Mouse (Mus musculus): ENCODE data around the gene Ppp1r10. TPM values are rescaled to one million over a fixed set of nuclear protein-coding genes. Genes with fewer than 3 reads are reported as not detected.
"Not testable (repeated sequence)": the region's sequence is repeated elsewhere in the genome, so short reads cannot be mapped to it uniquely, and the experiment has no call there.

Gene Ppp1r10
- polyA plus RNA-seq, 1 experiment from 2014 or later = 44.3 TPM

- H3K9ac ChIP-seq (ENCODE audit: low read length) = no peak overlapping the region
- H3K27ac ChIP-seq (ENCODE audit: low read depth, low read length) = peak overlapping the region; percentile 16; the same call in 1 of the 2 replicates
- ATAC-seq (ENCODE audit: low FRiP score) (no peak), DNase-seq (ENCODE audit: low spot score, missing footprints) (no peak)
- no peaks in the 10 kb centered on the region for H3K9me3 ChIP-seq (ENCODE audit: control insufficient read depth, low read length)
- H3K36me3 ChIP-seq (ENCODE audit: control insufficient read depth, insufficient read depth, low read length) = peaks cover 28% of the 10 kb centered on the region
- H3K4me3 ChIP-seq (ENCODE audit: low read depth, low read length) = no peak overlapping the region
- no peaks in the 10 kb centered on the region for H3K27me3 ChIP-seq (ENCODE audit: control insufficient read depth, insufficient read depth, low read length)
- no peak overlapping the region for H3K4me2 ChIP-seq
- WGBS = 87% methylated on average over 4 of the region's 4 CpGs
- H3K4me1 ChIP-seq (ENCODE audit: control insufficient read depth, insufficient read depth, low read length) = peaks cover 17% of the 10 kb centered on the region
These were observed 5.5 kb downstream of the Ppp1r10 start for GRCm38 (mm10) chr17:35921710-35922109.

- Histone ChIP-seq H3K4me3 (ENCODE audit: low read depth, low read length) (no peak overlapping the region), H3K9ac (ENCODE audit: low read length) (no peak overlapping the region), H3K27me3 (ENCODE audit: control insufficient read depth, insufficient read depth, low read length) (no peaks in the 10 kb centered on the region), H3K4me1 (ENCODE audit: control insufficient read depth, insufficient read depth, low read length) (peaks cover 17% of the 10 kb centered on the region), H3K9me3 (ENCODE audit: control insufficient read depth, low read length) (no peaks in the 10 kb centered on the region), H3K36me3 (ENCODE audit: control insufficient read depth, insufficient read depth, low read length) (peaks cover 29% of the 10 kb centered on the region), H3K4me2 (no peak overlapping the region), H3K27ac (ENCODE audit: low read depth, low read length) (no peak overlapping the region)
- no peak for ATAC-seq (ENCODE audit: low FRiP score)
- DNase-seq (ENCODE audit: low spot score, missing footprints) = no peak
- WGBS = 94% methylated on average over 3 of the region's 3 CpGs
These were observed 6.3 kb downstream of the Ppp1r10 start for GRCm38 (mm10) chr17:35922566-35922965.

GRCm38 (mm10) chr17:35923281-35923680, 7.0 kb downstream of the Ppp1r10 start:
- DNase-seq (ENCODE audit: low spot score, missing footprints) (no peak), ATAC-seq (ENCODE audit: low FRiP score) (no peak)
- H3K27me3 ChIP-seq (ENCODE audit: control insufficient read depth, insufficient read depth, low read length) = no peaks in the 10 kb centered on the region
- no peak overlapping the region for H3K9ac ChIP-seq (ENCODE audit: low read length)
- H3K9me3 ChIP-seq (ENCODE audit: control insufficient read depth, low read length) = no peaks in the 10 kb centered on the region
- peaks cover 17% of the 10 kb centered on the region for H3K4me1 ChIP-seq (ENCODE audit: control insufficient read depth, insufficient read depth, low read length)
- peaks cover 34% of the 10 kb centered on the region for H3K36me3 ChIP-seq (ENCODE audit: control insufficient read depth, insufficient read depth, low read length)
- WGBS = 94% methylated on average over 4 of the region's 4 CpGs
- H3K4me2 ChIP-seq = no peak overlapping the region
- no peak overlapping the region for H3K4me3 ChIP-seq (ENCODE audit: low read depth, low read length)
- H3K27ac ChIP-seq (ENCODE audit: low read depth, low read length) = no peak overlapping the region

GRCm38 (mm10) chr17:35927471-35927870, 11.2 kb downstream of the Ppp1r10 start:
- Histone ChIP-seq H3K9me3 (ENCODE audit: control insufficient read depth, low read length) (no peaks in the 10 kb centered on the region), H3K4me1 (ENCODE audit: control insufficient read depth, insufficient read depth, low read length) (no peaks in the 10 kb centered on the region), H3K27me3 (ENCODE audit: control insufficient read depth, insufficient read depth, low read length) (no peaks in the 10 kb centered on the region), H3K36me3 (ENCODE audit: control insufficient read depth, insufficient read depth, low read length) (peaks cover 53% of the 10 kb centered on the region), H3K9ac (ENCODE audit: low read length) (no peak overlapping the region), H3K4me2 (no peak overlapping the region), H3K27ac (ENCODE audit: low read depth, low read length) (no peak overlapping the region), H3K4me3 (ENCODE audit: low read depth, low read length) (no peak overlapping the region)
- no peak for ATAC-seq (ENCODE audit: low FRiP score)
- WGBS = 91% methylated on average over 1 of the region's 1 CpGs
- DNase-seq (ENCODE audit: low spot score, missing footprints) = no peak

- Histone ChIP-seq H3K27ac (ENCODE audit: low read depth, low read length) (no peak overlapping the region), H3K9me3 (ENCODE audit: control insufficient read depth, low read length) (no peaks in the 10 kb centered on the region), H3K4me1 (ENCODE audit: control insufficient read depth, insufficient read depth, low read length) (no peaks in the 10 kb centered on the region), H3K9ac (ENCODE audit: low read length) (no peak overlapping the region), H3K27me3 (ENCODE audit: control insufficient read depth, insufficient read depth, low read length) (no peaks in the 10 kb centered on the region), H3K4me2 (no peak overlapping the region), H3K36me3 (ENCODE audit: control insufficient read depth, insufficient read depth, low read length) (peaks cover 41% of the 10 kb centered on the region), H3K4me3 (ENCODE audit: low read depth, low read length) (no peak overlapping the region)
- ATAC-seq (ENCODE audit: low FRiP score) (no peak), DNase-seq (ENCODE audit: low spot score, missing footprints) (no peak)
- 100% methylated on average over 2 of the region's 2 CpGs for WGBS
These were observed 13.3 kb downstream of the Ppp1r10 start for GRCm38 (mm10) chr17:35929534-35929933.

GRCm38 (mm10) chr17:35930627-35931026, 14.4 kb downstream of the Ppp1r10 start:
- no peak for ATAC-seq (ENCODE audit: low FRiP score)
- Histone ChIP-seq H3K4me2 (no peak overlapping the region), H3K9ac (ENCODE audit: low read length) (no peak overlapping the region), H3K36me3 (ENCODE audit: control insufficient read depth, insufficient read depth, low read length) (peaks cover 34% of the 10 kb centered on the region), H3K9me3 (ENCODE audit: control insufficient read depth, low read length) (no peaks in the 10 kb centered on the region), H3K4me3 (ENCODE audit: low read depth, low read length) (no peak overlapping the region), H3K27me3 (ENCODE audit: control insufficient read depth, insufficient read depth, low read length) (no peaks in the 10 kb centered on the region), H3K4me1 (ENCODE audit: control insufficient read depth, insufficient read depth, low read length) (no peaks in the 10 kb centered on the region), H3K27ac (ENCODE audit: low read depth, low read length) (no peak overlapping the region)
- no peak for DNase-seq (ENCODE audit: low spot score, missing footprints)
- 95% methylated on average over 12 of the region's 12 CpGs for WGBS

- no peak overlapping the region for H3K4me2 ChIP-seq
- no peak for DNase-seq (ENCODE audit: low spot score, missing footprints)
- no peak overlapping the region for H3K4me3 ChIP-seq (ENCODE audit: low read depth, low read length)
- no peaks in the 10 kb centered on the region for H3K4me1 ChIP-seq (ENCODE audit: control insufficient read depth, insufficient read depth, low read length)
- H3K36me3 ChIP-seq (ENCODE audit: control insufficient read depth, insufficient read depth, low read length) = peaks cover 26% of the 10 kb centered on the region
- no peaks in the 10 kb centered on the region for H3K9me3 ChIP-seq (ENCODE audit: control insufficient read depth, low read length)
- WGBS = 98% methylated on average over 4 of the region's 4 CpGs
- H3K9ac ChIP-seq (ENCODE audit: low read length) = no peak overlapping the region
- ATAC-seq (ENCODE audit: low FRiP score) = no peak
- no peak overlapping the region for H3K27ac ChIP-seq (ENCODE audit: low read depth, low read length)
- H3K27me3 ChIP-seq (ENCODE audit: control insufficient read depth, insufficient read depth, low read length) = no peaks in the 10 kb centered on the region
These were observed 16.4 kb downstream of the Ppp1r10 start for GRCm38 (mm10) chr17:35932608-35933007.

GRCm38 (mm10) chr17:35935763-35936162, 19.5 kb downstream of the Ppp1r10 start:
- not testable (repeated sequence) for H3K9me3 ChIP-seq (ENCODE audit: control insufficient read depth, low read length); H3K9ac ChIP-seq (ENCODE audit: low read length); H3K4me1 ChIP-seq (ENCODE audit: control insufficient read depth, insufficient read depth, low read length); H3K4me2 ChIP-seq; H3K36me3 ChIP-seq (ENCODE audit: control insufficient read depth, insufficient read depth, low read length); H3K4me3 ChIP-seq (ENCODE audit: low read depth, low read length); ATAC-seq (ENCODE audit: low FRiP score); DNase-seq (ENCODE audit: low spot score, missing footprints); H3K27ac ChIP-seq (ENCODE audit: low read depth, low read length); H3K27me3 ChIP-seq (ENCODE audit: control insufficient read depth, insufficient read depth, low read length)
- WGBS = 89% methylated on average over 14 of the region's 14 CpGs

GRCm38 (mm10) chr17:35937700-35938348, 21.6 kb downstream of the Ppp1r10 start:
- Histone ChIP-seq H3K27me3 (ENCODE audit: control insufficient read depth, insufficient read depth, low read length) (no peaks in the 10 kb centered on the region), H3K27ac (ENCODE audit: low read depth, low read length) (no peak overlapping the region), H3K36me3 (ENCODE audit: control insufficient read depth, insufficient read depth, low read length) (no peaks in the 10 kb centered on the region), H3K4me2 (no peak overlapping the region), H3K9ac (ENCODE audit: low read length) (no peak overlapping the region), H3K9me3 (ENCODE audit: control insufficient read depth, low read length) (no peaks in the 10 kb centered on the region), H3K4me1 (ENCODE audit: control insufficient read depth, insufficient read depth, low read length) (no peaks in the 10 kb centered on the region), H3K4me3 (ENCODE audit: low read depth, low read length) (no peak overlapping the region)
- DNase-seq (ENCODE audit: low spot score, missing footprints) = no peak
- ATAC-seq (ENCODE audit: low FRiP score) = peak; percentile 33; the same call in 1 of the 2 replicates
- WGBS = 45% methylated on average over 2 of the region's 2 CpGs

All from midbrain, embryonic 11.5 days (tissue).